Mouse (Mus musculus): ENCODE results near the gene Catsperg1.
"Not testable (repeated sequence)": the region's sequence is repeated elsewhere in the genome, so short reads cannot be mapped to it uniquely, and the experiment has no call there.

Gene Catsperg1

DNA sequence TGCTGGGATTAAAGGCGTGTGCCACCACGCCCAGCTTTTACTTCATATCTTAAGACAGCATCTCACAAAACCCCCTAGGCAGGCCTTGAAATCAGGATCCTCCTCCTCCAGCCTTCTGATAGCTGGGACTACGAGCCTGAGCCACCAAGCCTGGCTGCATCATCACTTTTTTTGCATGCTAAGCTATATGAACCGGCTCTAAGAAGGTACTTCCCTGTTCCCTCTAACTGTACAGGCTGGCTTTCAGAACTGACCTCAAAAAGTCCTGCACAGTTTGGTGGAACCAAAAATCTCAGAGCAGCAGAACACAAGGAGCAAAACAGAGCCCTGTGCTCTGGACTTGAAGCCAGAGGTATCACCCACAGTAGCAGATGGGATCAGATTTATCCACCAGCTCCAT lies 14.4 kb upstream of the Catsperg1 start:
- DNase-seq: no peak

DNA sequence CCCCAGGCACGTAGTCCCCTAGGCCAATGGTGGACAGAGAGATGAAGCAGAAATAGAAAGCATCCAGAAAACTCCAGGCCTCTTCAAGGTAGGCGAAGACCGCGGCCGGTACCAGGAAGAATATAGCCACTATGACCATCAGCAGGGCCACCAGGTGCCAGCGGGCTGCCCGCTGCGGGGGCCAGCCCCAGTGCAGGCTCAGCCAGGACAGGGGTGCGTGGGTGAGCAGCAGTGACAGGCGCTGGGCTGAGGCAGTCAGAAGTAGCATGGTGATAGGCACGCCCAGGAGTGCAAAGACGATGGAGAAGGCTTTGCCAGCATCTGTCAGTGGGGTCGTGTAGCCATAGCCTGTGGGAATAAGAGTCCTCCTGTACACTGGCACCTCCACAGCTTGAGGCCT lies 11.7 kb upstream of the Catsperg1 start:
- no peak for DNase-seq

DNA sequence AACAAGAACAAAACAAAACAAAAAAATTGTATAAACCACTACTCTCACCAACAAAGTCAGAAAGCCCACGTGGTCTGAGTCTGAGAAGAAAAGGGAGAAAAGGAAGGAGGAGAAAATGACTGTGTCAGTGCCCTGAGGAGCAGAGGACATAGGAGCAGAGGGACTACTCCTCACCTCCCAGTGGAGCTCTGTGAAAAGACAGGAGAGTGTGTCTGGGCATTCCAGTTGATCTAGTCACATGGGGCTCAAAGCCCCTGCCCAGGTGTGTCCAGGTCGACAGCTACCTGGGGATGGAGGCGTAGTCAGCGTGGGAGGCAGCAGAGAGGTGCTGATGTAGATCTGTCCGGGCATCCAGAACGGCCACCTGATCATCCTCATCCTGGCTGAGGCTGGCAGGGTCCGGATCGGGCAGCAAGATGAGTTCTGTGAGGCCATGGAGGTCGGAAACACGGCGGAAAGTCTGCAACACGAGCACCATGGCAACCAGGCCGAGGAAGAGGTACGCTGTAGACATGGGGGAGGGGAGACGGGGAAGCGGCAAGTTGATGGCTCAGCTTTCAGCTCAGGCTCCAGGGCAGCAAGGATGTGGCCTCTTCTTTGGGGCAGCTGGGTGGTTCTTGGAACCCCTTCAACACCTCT lies 11.0 kb upstream of the Catsperg1 start:
- no peak for DNase-seq

GRCm38 (mm10) chr7:29214846-29215245 lies 1.0 kb upstream of the Catsperg1 start:
- DNase-seq: no peak

DNA sequence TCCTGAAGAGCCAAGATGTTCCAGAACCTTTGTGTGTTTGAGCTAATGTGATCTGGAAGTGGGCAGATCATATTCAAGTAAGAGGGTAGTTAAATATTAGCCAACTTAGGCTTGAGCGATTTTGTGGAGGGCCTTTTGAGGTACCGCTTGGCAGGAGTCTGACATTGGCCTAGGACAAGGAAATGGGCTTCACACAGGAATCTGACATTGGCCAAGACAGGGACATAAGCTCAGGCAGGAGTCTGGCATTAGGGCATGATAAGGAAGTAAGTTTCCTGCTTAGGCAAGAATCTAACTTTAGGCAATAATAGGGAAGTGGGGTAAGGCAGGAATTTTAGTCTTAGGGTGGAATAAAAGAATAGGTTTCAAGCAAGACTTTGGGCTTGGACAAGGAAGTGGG lies 401 bp upstream of the Catsperg1 start:
- DNase-seq: peak in 1 of 2 experiments; percentile 6

- not testable (repeated sequence) for DNase-seq
These were observed 867 bp downstream of the Catsperg1 start for GRCm38 (mm10) chr7:29212775-29213560.

- peak in 1 of 2 experiments; percentile 7 for DNase-seq
These were observed 1.6 kb downstream of the Catsperg1 start for GRCm38 (mm10) chr7:29212199-29212765.

DNA sequence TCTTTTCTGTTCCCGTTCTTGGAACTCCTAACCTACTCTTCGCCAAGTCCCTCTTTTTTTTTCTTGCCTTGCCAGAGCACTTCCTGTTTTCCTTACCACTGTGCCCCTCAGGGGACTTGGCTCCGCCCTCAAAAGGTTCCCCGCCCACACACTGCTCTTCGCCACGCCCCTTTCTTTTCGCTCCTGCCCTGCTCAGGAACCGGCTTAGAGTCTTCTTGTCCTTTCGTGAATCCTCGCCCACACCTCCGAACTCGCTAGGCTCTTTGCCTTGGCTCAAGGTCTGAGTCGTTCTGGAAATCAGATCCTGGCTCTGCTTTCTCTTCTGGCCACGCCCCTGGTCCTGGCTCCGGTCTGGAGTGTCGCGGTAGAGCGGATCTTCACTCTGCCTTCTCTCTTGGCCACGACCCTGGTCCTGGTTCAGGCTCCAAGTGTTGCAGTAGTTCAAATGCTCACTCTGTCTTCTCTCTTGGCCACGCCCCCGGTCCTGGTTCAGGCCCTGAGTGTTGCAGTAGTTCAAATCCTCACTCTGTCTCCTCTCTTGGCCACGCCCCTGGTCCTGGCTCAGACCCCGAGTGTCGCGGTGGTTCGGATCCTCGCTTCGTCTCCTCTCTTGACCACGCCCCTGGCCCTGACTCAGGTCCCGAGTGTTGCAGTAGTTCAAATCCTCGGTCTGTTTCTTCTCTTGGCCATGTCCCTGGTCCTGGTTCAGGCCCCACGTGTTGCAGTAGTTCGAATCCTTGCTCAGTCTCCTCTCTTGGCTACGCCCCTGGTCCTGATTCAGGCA lies 2.2 kb downstream of the Catsperg1 start:
- peak; percentile 86 to 89 for DNase-seq

- peak; percentile 23 to 25 for DNase-seq
These were observed 2.8 kb downstream of the Catsperg1 start for GRCm38 (mm10) chr7:29211013-29211412.

GRCm38 (mm10) chr7:29202577-29202976 lies 11.3 kb downstream of the Catsperg1 start:
- no peak for DNase-seq

DNA sequence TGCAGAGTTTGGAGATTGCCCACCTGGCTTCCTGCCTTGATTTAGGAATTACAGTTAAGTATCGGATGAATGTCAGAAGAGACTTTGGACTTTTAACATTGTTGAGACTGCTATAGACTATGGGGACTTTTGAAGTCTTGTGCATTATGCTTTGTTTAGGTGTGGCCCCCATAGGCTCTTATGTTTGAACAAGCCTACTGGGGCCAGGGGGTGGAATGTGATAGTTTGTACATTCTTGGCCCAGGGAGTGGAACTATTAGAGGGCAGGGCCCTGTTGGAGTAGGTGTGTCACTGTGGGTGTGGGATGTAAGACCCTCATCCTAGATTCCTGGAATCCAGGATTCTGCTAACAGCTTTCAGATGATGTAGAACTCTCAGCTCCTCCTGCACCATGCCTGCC lies 19.6 kb downstream of the Catsperg1 start:
- not testable (repeated sequence) for DNase-seq

DNA sequence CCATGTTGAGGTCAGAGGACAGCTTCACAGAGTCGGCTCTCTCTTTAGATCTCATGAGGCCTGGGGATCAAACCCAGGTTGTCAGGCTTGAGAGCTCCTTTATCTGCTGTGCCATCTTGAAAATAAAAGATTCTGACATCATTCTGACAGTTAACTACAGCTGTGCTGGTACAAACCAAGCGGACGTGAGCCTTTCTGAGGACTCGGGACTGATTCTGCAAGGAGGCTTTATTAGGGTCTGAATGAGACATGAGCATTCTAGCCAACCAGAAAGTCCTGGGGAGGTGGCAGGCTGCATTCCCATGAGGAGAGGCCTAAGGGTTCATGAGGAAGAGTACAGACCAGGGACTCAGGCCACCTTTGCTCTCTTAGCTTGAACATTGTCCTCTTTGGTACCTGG lies 32.5 kb downstream of the Catsperg1 start:
- not testable (repeated sequence) for DNase-seq

DNA sequence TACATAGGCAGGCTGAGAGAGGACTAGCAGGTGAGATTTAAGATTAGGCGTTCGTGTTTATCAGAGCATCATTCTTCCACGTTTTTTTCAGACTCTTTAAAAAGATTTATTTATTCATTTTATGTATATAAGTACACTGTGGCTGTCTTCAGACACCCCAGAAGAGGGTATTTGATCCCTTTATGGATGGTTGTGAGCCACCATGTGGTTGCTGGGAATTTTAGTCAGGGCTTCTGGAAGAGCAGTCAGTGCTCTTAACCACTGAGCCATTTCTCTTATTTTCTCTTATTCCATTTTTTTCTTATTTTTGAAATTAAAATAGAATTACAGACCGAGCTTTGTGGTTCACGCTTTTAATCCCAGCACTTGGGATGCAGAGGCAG lies 33.0 kb downstream of the Catsperg1 start:
- no peak for DNase-seq

- peak; percentile 97 to 99 for DNase-seq
These were observed 33.6 kb downstream of the Catsperg1 start, which contains the start of gene Psmd8 for GRCm38 (mm10) chr7:29180077-29180853. Gene Psmd8 (minus strand): TSS chr7:29180701.

GRCm38 (mm10) chr7:29179323-29179722 lies 34.5 kb downstream of the Catsperg1 start:
- DNase-seq: no peak

GRCm38 (mm10) chr7:29178106-29178505 lies 35.7 kb downstream of the Catsperg1 start:
- no peak for DNase-seq

GRCm38 (mm10) chr7:29172390-29173016 lies 41.3 kb downstream of the Catsperg1 start:
- no peak for DNase-seq

DNA sequence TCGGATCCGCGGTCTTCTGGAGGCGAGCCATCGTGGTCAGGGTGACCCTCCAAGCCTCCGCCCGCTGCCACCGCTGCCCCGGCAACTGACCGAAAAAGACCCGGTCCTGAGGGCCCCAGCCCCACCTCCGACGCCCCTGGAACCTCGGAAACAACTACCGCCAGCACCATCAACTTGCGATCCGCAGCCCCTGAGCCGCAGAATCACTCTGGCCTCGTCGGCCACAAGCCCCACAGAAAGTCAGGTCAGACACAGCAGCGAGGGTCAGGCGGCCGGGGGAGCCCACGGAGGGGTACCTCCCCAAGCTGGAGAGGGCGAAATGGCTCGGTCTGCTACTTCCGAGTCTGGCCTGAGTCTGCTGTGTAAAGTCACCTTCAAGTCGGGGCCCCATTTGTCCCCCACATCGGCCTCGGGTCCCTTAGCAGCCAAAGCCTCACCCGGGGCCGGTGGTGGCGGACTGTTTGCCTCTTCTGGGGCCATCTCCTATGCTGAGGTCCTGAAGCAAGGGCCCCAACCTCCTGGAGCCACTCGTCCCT lies 42.2 kb downstream of the Catsperg1 start:
- no peak for DNase-seq

DNA sequence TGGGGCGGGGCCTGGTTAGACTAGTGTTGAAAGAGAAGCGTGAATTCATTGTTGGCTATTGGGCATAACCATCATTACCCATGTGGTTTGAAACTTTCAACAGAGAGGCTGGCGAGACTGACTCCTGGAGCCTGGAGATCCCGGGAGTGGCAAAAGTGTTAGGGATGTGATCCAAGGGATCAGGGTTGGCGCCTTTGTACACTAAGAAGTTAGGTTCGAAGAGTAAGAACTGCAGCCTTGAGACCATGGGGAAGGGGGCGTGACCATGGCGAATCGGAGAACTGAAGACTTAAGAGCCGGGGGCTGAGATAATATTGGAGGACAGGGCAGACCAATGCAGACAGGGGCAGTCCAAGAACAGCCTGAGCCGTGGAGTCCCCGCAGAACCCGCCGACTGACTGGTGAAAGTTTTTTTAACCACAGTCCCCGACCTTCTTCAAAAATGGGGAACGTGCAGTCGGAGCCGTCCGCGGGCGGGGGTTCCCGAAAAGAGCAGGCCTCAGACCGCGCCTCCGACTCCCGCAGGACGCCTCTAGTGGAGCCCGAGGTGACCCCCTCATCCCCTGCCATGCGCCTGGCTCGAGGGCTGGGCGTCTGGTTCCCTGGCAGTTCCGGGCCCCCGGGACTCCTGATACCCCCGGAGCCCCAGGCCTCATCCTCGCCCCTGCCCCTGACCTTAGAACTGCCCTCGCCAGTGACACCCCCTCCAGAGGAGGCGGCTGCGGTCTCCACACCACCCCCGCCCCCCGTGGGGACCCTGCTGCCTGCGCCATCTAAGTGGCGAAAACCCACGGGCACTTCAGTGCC lies 42.9 kb downstream of the Catsperg1 start:
- DNase-seq: no peak

GRCm38 (mm10) chr7:29170066-29170754 lies 43.6 kb downstream of the Catsperg1 start, which contains the start of the genes Ggn and Spred3:
Gene Ggn (plus strand): TSS chr7:29170210.
Gene Spred3 (minus strand): TSS chr7:29170411.
- DNase-seq: peak; percentile 87 to 93

Data from kidney, adult 8-10 months (tissue).